Mouse (Mus musculus) liver, embryonic 16.5 days (tissue): Measurements from ENCODE around the gene Rnf144a. TPM values are rescaled to one million over a fixed set of nuclear protein-coding genes. Genes with fewer than 3 reads are reported as not detected.

Experiments
- ATAC-seq: fragments of 200-750 bp; cut with Nextera tagmentation; 2 replicates; pipeline ENCODE4 v1.8.0; 2017; ENCODE audit warnings: low read depth, mild to moderate bottlenecking, moderate number of reproducible peaks, moderate library complexity
- H3K27ac ChIP-seq: fragments of 300-500 bp; sonication (generic); 2 replicates; pipeline ENCODE4 v1.5.1; 2014; ENCODE audit warnings: mild to moderate bottlenecking, low read length
- H3K27me3 ChIP-seq: fragments of 300-500 bp; sonication (generic); 2 replicates; pipeline ENCODE4 v1.6.1; 2014; ENCODE audit warnings: low read depth, low read length, mixed read lengths; ENCODE audit not compliant: control insufficient read depth, insufficient read depth
- H3K36me3 ChIP-seq: fragments of 300-500 bp; sonication (generic); 2 replicates; pipeline ENCODE4 v1.6.1; 2014; ENCODE audit warnings: mild to moderate bottlenecking; ENCODE audit not compliant: control insufficient read depth, insufficient read depth
- H3K4me1 ChIP-seq: fragments of 300-500 bp; sonication (generic); 2 replicates; pipeline ENCODE4 v1.6.1; 2014; ENCODE audit warnings: low read depth, low read length, mixed read lengths; ENCODE audit not compliant: control insufficient read depth
- H3K4me2 ChIP-seq: fragments of 300-500 bp; sonication (generic); 2 replicates; pipeline ENCODE4 v1.6.1; 2014; ENCODE audit warnings: low read depth, low read length, mixed read lengths
- H3K4me3 ChIP-seq: fragments of 300-500 bp; sonication (generic); 2 replicates; pipeline ENCODE4 v1.5.1; 2014; ENCODE audit warnings: low read depth, mild to moderate bottlenecking, low read length
- H3K9ac ChIP-seq: fragments of 300-500 bp; sonication (generic); 2 replicates; pipeline ENCODE4 v1.6.1; 2014; ENCODE audit warnings: low read depth, low read length
- H3K9me3 ChIP-seq: fragments of 300-500 bp; sonication (generic); replicated peaks from 2 replicates; pipeline ENCODE4 v1.6.1; 2016; ENCODE audit warnings: low read length; ENCODE audit not compliant: control insufficient read depth
- WGBS: fragments of 180-500 bp; shearing (Covaris S2); extraction: QIAGEN DNeasy Blood & Tissue Kit; methylation state at CpG from one replicate; pipeline ENCODE4 v1.1.7; 2014; ENCODE audit not compliant: insufficient replicate concordance; 5-methylcytosine and 5-hydroxymethylcytosine counted together
- microRNA-seq: library from miRNA; unstranded; fragments of <30 nt; microRNA quantifications from one replicate; pipeline ENCODE4, GENCODE M21; 2016
- polyA plus RNA-seq: library from polyadenylated mRNA; unstranded; fragments of >200 nt; fragmentation: Nextera tagmentation; extraction: Ambion mirVana; gene quantifications from 2 replicates; pipeline ENCODE4 v1.2.1, GENCODE M21; 2015

The Rnf144a gene
- polyA plus RNA-seq, 1 experiment from 2014 or later: 3.2 TPM

DNA sequence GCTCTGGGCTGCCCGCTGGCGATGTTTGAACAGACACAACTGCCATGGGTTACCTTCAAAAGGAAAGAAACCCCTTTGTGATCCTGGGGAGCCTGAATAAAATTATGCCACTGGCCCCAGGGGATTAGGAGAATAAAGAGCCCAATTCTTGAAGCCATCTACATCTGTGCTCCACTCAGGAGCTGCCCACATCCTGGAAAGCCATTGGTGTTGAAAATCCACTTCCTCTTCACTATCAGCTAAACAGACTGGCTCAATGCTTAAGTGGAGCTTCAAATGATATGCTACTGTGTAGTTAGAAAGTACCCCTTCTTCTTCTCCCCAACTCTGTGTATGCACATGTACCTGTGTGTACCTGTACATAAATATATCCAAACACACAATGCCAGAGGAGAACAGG is 125.9 kb downstream of the Rnf144a start:
- Histone ChIP-seq H3K36me3 (no peaks in the 10 kb centered on the region), H3K27ac (no peak overlapping the region), H3K4me2 (no peak overlapping the region), H3K4me1 (no peaks in the 10 kb centered on the region), H3K27me3 (no peaks in the 10 kb centered on the region), H3K9me3 (no peaks in the 10 kb centered on the region), H3K4me3 (no peak overlapping the region), H3K9ac (no peak overlapping the region)
- no peak for ATAC-seq
- WGBS: 86% methylated on average over 2 of the region's 2 CpGs

DNA sequence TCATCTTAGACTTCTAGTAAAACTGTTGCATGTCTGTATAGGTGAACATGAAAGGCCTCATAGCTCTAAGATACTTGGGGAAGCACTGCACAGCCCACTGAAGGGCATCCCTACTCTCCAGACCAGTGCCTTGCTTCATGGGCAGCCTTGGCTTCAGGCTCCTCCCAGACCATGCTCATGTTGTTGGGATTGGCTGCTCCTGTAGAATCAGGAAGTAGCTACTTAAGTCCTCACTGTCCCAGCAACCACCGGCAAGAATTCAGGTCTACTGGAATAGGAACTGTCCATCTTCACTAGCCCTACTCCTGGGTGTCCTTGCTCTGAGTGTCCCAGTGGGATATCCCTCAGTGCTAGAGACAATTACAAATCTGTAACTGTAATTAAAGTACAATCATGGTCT is 126.7 kb downstream of the Rnf144a start:
- no peaks in the 10 kb centered on the region for H3K36me3 ChIP-seq
- H3K27me3 ChIP-seq: no peaks in the 10 kb centered on the region
- no peaks in the 10 kb centered on the region for H3K4me1 ChIP-seq
- H3K4me2 ChIP-seq: no peak overlapping the region
- no peak overlapping the region for H3K4me3 ChIP-seq
- no peak overlapping the region for H3K27ac ChIP-seq
- ATAC-seq: no peak
- 38% methylated on average over 1 of the region's 1 CpGs for WGBS
- no peak overlapping the region for H3K9ac ChIP-seq
- H3K9me3 ChIP-seq: no peaks in the 10 kb centered on the region

GRCm38 (mm10) chr12:26285939-26286338 is 129.1 kb downstream of the Rnf144a start:
- Histone ChIP-seq H3K27ac (no peak overlapping the region), H3K9ac (no peak overlapping the region), H3K9me3 (no peaks in the 10 kb centered on the region), H3K36me3 (no peaks in the 10 kb centered on the region), H3K4me2 (no peak overlapping the region), H3K4me3 (no peak overlapping the region), H3K4me1 (no peaks in the 10 kb centered on the region), H3K27me3 (no peaks in the 10 kb centered on the region)
- 57% methylated on average over 8 of the region's 8 CpGs for WGBS
- ATAC-seq: no peak

- WGBS: 60% methylated on average over 3 of the region's 3 CpGs
- ATAC-seq: no peak
- Histone ChIP-seq H3K4me1 (no peaks in the 10 kb centered on the region), H3K9me3 (no peaks in the 10 kb centered on the region), H3K36me3 (no peaks in the 10 kb centered on the region), H3K4me3 (no peak overlapping the region), H3K4me2 (no peak overlapping the region), H3K27ac (no peak overlapping the region), H3K27me3 (no peaks in the 10 kb centered on the region), H3K9ac (no peak overlapping the region)
Measured at GRCm38 (mm10) chr12:26285460-26285859, 129.6 kb downstream of the Rnf144a start.

DNA sequence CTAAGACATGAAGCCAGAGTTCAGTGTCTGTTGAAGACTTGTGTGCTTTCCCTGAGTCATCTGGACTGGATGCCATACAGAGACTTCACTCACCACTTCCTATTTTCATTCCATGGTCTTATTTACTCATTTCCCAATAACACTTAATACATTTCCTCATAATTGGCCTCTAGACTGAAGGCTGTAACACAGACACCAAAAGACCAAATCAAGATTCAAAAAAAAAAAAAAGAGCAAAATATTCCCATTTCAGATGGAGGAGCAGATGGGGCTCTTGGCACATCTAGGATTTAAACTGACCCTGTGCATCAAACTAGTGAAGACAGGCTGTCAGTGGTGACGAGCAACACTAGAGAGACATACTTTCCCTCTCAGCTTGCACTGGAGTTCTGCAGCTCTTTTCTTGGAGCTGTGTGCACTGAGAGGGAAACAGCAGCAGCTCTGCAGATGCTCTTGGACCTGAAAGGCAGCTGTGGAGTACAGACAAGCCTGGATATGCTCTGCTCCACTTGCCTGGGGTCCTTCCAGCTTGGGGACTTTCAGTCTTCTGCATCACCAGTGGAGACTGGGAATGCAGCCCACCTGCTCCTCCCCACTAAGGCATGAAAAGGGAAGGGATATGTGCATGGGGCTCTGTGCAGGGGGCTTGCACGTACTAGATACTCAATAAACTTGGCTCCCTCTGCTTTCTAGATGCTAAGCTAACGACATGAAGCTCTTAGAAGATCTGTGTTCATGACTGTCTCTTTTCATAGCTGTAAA is 134.2 kb downstream of the Rnf144a start:
- Histone ChIP-seq H3K27ac (no peak overlapping the region), H3K4me2 (no peak overlapping the region), H3K4me3 (no peak overlapping the region), H3K36me3 (no peaks in the 10 kb centered on the region), H3K9ac (no peak overlapping the region), H3K27me3 (no peaks in the 10 kb centered on the region), H3K4me1 (no peaks in the 10 kb centered on the region), H3K9me3 (no peaks in the 10 kb centered on the region)
- 47% methylated on average over 3 of the region's 3 CpGs for WGBS
- ATAC-seq: no peak

DNA sequence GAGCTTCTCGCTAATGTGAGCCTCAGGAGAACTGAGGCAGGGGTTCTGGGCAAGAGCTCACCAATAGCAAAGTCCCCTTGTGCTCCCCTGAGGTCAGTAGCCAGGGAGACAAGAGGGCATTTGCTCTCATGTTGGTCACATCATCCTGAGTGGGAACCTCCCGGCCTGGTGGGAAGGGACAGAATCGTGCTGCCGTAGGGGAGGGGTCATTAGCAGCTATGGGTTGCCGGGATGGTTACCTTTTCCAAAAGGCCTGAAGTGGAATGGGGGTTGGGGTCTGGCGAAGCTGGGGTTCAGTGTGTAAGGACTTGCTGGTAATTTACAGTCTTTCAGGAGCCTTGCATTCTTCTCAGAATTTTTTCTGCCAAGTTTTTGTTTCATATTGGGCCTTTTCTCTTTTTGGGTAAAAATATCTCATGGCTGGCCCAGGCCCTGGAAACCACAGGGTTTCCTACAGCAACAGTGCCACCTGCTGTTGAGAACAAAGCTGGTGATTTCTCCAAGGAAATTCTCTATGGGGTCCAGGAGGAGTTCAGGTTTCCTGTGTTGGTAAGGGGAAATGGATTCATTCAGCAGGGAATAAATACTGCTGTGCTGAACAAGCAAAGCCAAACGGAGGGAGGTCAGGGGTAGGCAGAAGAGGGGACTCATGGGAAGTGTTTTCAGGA is 137.9 kb downstream of the Rnf144a start:
- no peak overlapping the region for H3K4me3 ChIP-seq
- no peak overlapping the region for H3K27ac ChIP-seq
- no peaks in the 10 kb centered on the region for H3K9me3 ChIP-seq
- H3K27me3 ChIP-seq: no peaks in the 10 kb centered on the region
- H3K4me2 ChIP-seq: no peak overlapping the region
- ATAC-seq: no peak
- no peaks in the 10 kb centered on the region for H3K4me1 ChIP-seq
- 36% methylated on average over 7 of the region's 7 CpGs for WGBS
- H3K9ac ChIP-seq: no peak overlapping the region
- no peaks in the 10 kb centered on the region for H3K36me3 ChIP-seq

GRCm38 (mm10) chr12:26276556-26276955 is 138.5 kb downstream of the Rnf144a start:
- 47% methylated on average over 2 of the region's 2 CpGs for WGBS

More at GRCm38 (mm10) chr12:26276556-26276955, 138.5 kb downstream of the Rnf144a start:
- H3K27ac ChIP-seq: no peak overlapping the region
- H3K36me3 ChIP-seq: no peaks in the 10 kb centered on the region
- no peaks in the 10 kb centered on the region for H3K9me3 ChIP-seq
- H3K27me3 ChIP-seq: no peaks in the 10 kb centered on the region
- H3K4me3 ChIP-seq: no peak overlapping the region
- H3K4me2 ChIP-seq: no peak overlapping the region
- H3K4me1 ChIP-seq: no peaks in the 10 kb centered on the region
- no peak for ATAC-seq
- no peak overlapping the region for H3K9ac ChIP-seq

Small RNA genes lying within 50 kb of the gene (microRNA-seq; reads per million reads assigned to microRNA genes)
- gene Mir6538: 16.7 reads per million, percentile 34 among the genes with 10 or more reads in this experiment

Other genes with a start within 250 kb of the Rnf144a start
- gene Rsad2, start 41.2 kb upstream of the Rnf144a start, polyA plus RNA-seq: 11.2 and 12.8 TPM in 2 replicates
- 8.5 and 8.9 TPM in 2 replicates for gene Cmpk2, start 54.0 kb upstream of the Rnf144a start, polyA plus RNA-seq